Mouse (Mus musculus): Measurements from ENCODE around the gene Cops4. TPM values are rescaled to one million over a fixed set of nuclear protein-coding genes. Genes with fewer than 3 reads are reported as not detected.

Gene Cops4
- polyA plus RNA-seq, 1 experiment from 2014 or later, result 236 TPM

DNA sequence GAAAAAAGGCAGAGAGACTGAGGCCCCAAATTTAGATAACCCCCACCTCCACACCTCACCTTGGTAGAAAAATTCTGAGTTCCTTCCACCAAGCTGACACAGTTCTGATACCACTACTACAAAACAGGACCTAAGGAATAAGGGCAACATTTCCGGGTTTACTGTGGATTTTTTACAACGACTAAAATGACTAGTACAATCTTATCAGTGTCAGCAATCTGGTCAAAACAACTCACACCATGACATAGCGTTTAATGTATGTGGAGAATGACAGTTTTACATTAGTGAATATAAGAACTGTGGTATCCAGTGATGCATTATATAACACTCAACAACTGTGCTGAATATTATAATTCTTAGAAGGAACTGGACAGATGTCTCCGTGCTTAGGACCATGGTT is 16.8 kb upstream of the Cops4 start:
- peak overlapping the region; percentile 86 for H3K27ac ChIP-seq (replicated peaks)
- peaks cover 26% of the 10 kb centered on the region for H3K4me1 ChIP-seq
- 84% methylated on average over 4 of the region's 4 CpGs for WGBS
- H3K36me3 ChIP-seq (replicated peaks), result no peaks in the 10 kb centered on the region
- no peaks in the 10 kb centered on the region for H3K9me3 ChIP-seq
- H3K4me3 ChIP-seq, result peak overlapping the region; percentile 88; the same call in 1 of the 2 replicates
- no peaks in the 10 kb centered on the region for H3K27me3 ChIP-seq (replicated peaks; ENCODE audit: low read depth, poor library complexity, severe bottlenecking)
- no peak for DNase-seq (ENCODE audit: low spot score)

DNA sequence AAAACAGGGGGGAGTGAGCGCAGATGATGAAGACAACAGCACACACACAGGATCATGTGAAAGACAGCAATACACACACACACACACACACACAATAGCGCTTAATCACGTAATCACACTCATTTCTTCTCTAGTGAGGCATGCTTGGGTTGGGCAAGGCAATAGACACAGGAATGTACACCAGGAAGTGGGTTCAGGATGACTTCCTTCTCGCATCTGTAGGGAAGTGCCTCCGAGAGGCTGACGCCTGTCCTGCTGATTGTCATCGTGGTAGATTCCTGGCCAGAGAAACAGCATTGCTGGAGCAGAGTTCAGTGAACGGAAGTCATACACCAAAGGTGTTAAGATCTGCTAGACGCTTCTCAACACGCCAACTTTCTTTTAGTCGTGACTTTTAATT is 8.9 kb upstream of the Cops4 start:
- Histone ChIP-seq H3K27me3 (replicated peaks; ENCODE audit: low read depth, poor library complexity, severe bottlenecking) (no peaks in the 10 kb centered on the region), H3K9me3 (no peaks in the 10 kb centered on the region), H3K4me1 (no peaks in the 10 kb centered on the region), H3K36me3 (replicated peaks) (no peaks in the 10 kb centered on the region), H3K4me3 (no peak overlapping the region), H3K27ac (replicated peaks) (no peak overlapping the region)
- DNase-seq (ENCODE audit: low spot score), result no peak
- WGBS, result 74% methylated on average over 11 of the region's 11 CpGs

DNA sequence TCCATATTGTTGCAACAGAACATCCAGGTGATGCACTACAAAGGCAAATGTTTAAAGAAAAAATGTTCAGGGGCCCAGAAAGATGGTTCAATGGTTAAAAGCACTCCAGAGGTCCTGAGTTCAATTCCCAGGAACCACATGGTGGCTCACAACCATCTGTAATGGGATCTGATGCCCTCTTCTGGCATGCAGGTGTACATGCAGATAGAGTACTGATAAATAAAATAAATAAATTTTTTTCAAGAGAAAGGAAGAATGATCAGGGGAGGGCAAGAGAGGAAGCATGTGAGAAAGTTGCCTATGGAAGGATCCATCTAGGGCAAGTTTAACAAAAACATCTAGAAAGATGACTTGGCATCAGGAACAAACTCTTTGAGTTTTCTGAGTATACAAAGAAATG is 5.5 kb upstream of the Cops4 start:
- Histone ChIP-seq H3K36me3 (replicated peaks) (no peaks in the 10 kb centered on the region), H3K4me1 (peaks cover 3% of the 10 kb centered on the region; the same call in 1 of the 2 replicates), H3K27ac (replicated peaks) (no peak overlapping the region), H3K27me3 (replicated peaks; ENCODE audit: low read depth, poor library complexity, severe bottlenecking) (no peaks in the 10 kb centered on the region), H3K9me3 (no peaks in the 10 kb centered on the region), H3K4me3 (no peak overlapping the region)
- DNase-seq (ENCODE audit: low spot score), result no peak

- WGBS, result 12% methylated on average over 5 of the region's 5 CpGs
- Histone ChIP-seq H3K9me3 (no peaks in the 10 kb centered on the region), H3K27me3 (replicated peaks; ENCODE audit: low read depth, poor library complexity, severe bottlenecking) (no peaks in the 10 kb centered on the region), H3K27ac (replicated peaks) (peak overlapping the region; percentile 93), H3K4me1 (peaks cover 20% of the 10 kb centered on the region), H3K4me3 (peak overlapping the region; percentile 85), H3K36me3 (replicated peaks) (peaks cover 23% of the 10 kb centered on the region)
- peak; percentile 19 for DNase-seq (ENCODE audit: low spot score)
Measured at GRCm38 (mm10) chr5:100519027-100519411, 910 bp downstream of the Cops4 start.

DNA sequence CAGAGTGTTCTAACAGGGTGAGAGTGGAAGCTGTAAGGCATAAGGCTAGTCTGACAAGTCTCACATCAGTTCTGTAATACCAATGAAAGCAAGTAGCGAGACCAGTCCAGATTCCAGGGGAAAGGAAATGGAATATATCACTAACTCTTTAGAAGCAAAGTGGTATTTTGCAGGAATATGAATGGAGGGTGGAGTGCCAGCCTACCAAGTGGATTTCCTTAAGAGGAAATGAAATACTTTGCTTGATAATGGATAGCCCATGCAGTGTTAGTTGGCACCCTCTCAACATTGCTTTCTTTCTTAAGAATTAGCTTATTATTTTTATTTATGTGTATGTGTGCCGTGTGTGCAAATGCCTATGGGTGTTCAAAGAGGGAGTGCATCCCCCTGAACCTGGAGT is 2.1 kb downstream of the Cops4 start:
- Histone ChIP-seq H3K27me3 (replicated peaks; ENCODE audit: low read depth, poor library complexity, severe bottlenecking) (no peaks in the 10 kb centered on the region), H3K36me3 (replicated peaks) (peaks cover 36% of the 10 kb centered on the region), H3K4me1 (peaks cover 20% of the 10 kb centered on the region), H3K27ac (replicated peaks) (no peak overlapping the region), H3K9me3 (no peaks in the 10 kb centered on the region), H3K4me3 (peak overlapping the region; percentile 85)
- WGBS, result 92% methylated on average over 2 of the region's 2 CpGs
- DNase-seq (ENCODE audit: low spot score), result no peak

- Histone ChIP-seq H3K9me3 (no peaks in the 10 kb centered on the region), H3K27ac (replicated peaks) (no peak overlapping the region), H3K36me3 (replicated peaks) (peaks cover 51% of the 10 kb centered on the region), H3K4me3 (no peak overlapping the region), H3K27me3 (replicated peaks; ENCODE audit: low read depth, poor library complexity, severe bottlenecking) (no peaks in the 10 kb centered on the region), H3K4me1 (peaks cover 16% of the 10 kb centered on the region)
- no peak for DNase-seq (ENCODE audit: low spot score)
- WGBS, result 92% methylated on average over 1 of the region's 1 CpGs
Measured at GRCm38 (mm10) chr5:100523331-100523730, 5.2 kb downstream of the Cops4 start.

DNA sequence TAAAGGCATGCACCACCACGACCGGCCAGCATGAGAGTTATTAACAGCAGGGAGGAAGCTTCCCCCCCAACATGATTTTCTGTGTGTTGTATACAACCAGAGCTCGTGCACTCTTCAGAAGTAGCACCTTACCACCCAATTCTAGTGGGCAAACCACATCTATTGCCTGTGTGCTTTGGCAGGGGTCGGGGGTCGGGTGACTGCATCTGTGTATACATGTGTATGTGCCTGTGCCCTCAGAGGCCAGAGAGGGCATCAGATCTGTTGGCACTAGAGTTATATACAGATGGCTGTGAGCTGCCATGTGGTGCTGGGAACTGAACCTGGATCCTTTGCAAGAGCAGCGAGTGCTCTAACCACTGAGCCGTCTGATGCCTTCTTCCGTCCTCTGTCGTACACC is 6.8 kb downstream of the Cops4 start:
- no peak for DNase-seq (ENCODE audit: low spot score)
- Histone ChIP-seq H3K4me1 (peaks cover 6% of the 10 kb centered on the region), H3K9me3 (no peaks in the 10 kb centered on the region), H3K4me3 (no peak overlapping the region), H3K27ac (replicated peaks) (no peak overlapping the region), H3K27me3 (replicated peaks; ENCODE audit: low read depth, poor library complexity, severe bottlenecking) (no peaks in the 10 kb centered on the region), H3K36me3 (replicated peaks) (peaks cover 67% of the 10 kb centered on the region)
- 94% methylated on average over 9 of the region's 9 CpGs for WGBS

DNA sequence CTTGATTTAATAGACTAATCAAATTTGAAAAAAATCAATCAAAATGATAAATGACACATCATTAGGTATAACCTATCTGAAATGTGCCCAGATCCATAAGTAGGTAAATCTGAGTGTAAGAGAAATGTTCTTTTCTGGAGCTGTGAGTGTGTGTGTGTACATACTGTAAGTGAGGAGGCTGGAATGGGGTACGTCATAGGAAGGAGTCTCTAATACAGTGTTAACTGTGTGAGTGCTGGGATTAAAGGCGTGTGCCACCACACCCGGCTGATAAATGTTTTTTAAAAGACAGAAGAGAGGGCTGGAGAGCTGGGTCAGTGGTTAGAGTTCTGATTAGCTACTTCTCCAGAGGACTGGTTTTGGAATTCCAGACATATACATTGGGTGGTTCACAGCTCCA is 7.5 kb downstream of the Cops4 start:
- Histone ChIP-seq H3K27ac (replicated peaks) (no peak overlapping the region), H3K36me3 (replicated peaks) (peaks cover 73% of the 10 kb centered on the region), H3K27me3 (replicated peaks; ENCODE audit: low read depth, poor library complexity, severe bottlenecking) (no peaks in the 10 kb centered on the region), H3K4me3 (no peak overlapping the region), H3K4me1 (no peaks in the 10 kb centered on the region), H3K9me3 (no peaks in the 10 kb centered on the region)
- 93% methylated on average over 3 of the region's 3 CpGs for WGBS
- DNase-seq (ENCODE audit: low spot score), result no peak

DNA sequence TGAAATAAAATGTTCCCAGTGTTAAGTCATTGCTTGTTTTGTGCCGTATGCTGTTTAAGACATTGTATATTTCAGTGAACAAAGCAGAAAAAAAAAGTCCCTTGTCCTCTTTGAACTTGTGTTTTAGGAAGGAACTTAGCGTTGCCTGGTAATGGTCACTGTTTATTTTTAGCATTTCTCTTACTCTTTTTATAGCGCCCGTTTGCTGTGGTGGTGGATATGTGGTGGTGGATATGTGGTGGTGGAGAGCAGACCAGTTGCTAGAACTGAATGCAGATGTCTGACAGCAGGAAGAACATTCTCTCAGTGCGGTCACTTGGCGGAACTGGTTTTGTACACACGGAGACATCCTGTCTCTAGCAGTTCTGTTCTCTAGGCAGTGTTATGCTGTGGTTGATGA is 8.1 kb downstream of the Cops4 start:
- 92% methylated on average over 7 of the region's 7 CpGs for WGBS
- Histone ChIP-seq H3K27me3 (replicated peaks; ENCODE audit: low read depth, poor library complexity, severe bottlenecking) (no peaks in the 10 kb centered on the region), H3K36me3 (replicated peaks) (peaks cover 75% of the 10 kb centered on the region), H3K9me3 (no peaks in the 10 kb centered on the region), H3K4me3 (no peak overlapping the region), H3K27ac (replicated peaks) (no peak overlapping the region), H3K4me1 (no peaks in the 10 kb centered on the region)
- DNase-seq (ENCODE audit: low spot score), result no peak

- WGBS, result 86% methylated on average over 7 of the region's 7 CpGs
- no peaks in the 10 kb centered on the region for H3K27me3 ChIP-seq (replicated peaks; ENCODE audit: low read depth, poor library complexity, severe bottlenecking)
- H3K36me3 ChIP-seq (replicated peaks), result peaks cover 94% of the 10 kb centered on the region
- H3K27ac ChIP-seq (replicated peaks), result no peak overlapping the region
- DNase-seq (ENCODE audit: low spot score), result no peak
- H3K4me3 ChIP-seq, result no peak overlapping the region
- H3K4me1 ChIP-seq, result no peaks in the 10 kb centered on the region
- H3K9me3 ChIP-seq, result no peaks in the 10 kb centered on the region
Measured at GRCm38 (mm10) chr5:100535826-100536225, 17.7 kb downstream of the Cops4 start.

GRCm38 (mm10) chr5:100536638-100537037 is 18.5 kb downstream of the Cops4 start:
- H3K36me3 ChIP-seq (replicated peaks), result peaks cover 94% of the 10 kb centered on the region
- WGBS, result 86% methylated on average over 3 of the region's 3 CpGs
- H3K4me3 ChIP-seq, result no peak overlapping the region
- no peaks in the 10 kb centered on the region for H3K4me1 ChIP-seq
- H3K9me3 ChIP-seq, result no peaks in the 10 kb centered on the region
- no peaks in the 10 kb centered on the region for H3K27me3 ChIP-seq (replicated peaks; ENCODE audit: low read depth, poor library complexity, severe bottlenecking)
- H3K27ac ChIP-seq (replicated peaks), result no peak overlapping the region
- DNase-seq (ENCODE audit: low spot score), result no peak

DNA sequence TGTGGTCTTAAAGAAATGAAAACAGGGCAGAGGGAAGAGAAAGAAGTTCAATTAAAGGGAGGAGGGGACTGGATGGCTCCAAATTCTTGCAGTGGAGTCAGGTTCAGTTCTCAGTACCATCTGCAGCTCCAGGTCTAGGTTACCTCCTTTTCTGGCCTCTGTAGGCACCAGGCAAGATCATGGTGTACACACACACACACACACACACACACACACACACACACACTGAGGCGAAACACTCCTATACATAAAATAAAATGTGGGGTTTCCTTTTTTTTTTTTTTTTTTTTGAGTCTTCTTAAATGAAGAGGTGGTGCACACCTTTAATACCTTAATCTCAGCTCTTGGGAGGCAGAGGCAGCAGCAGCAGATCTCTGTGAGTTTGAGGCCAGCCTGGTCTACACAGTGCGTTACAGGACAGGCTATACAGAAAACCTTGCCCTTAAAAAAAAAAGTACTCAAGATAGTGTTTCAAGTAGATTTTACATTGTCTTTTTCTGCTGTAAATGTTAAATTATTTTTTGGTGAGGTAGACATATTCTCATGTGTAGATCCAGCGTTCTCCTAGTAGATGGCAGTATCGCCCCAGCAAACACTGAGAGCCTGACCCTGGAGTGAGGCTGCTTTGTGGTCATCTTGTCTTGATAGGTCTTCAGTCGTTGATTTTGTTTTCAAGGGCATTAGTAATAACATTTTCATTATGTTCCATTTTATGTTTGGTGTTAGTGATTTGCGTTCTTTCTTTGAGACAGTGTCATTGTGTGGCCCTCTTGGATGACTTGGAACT is 28.4 kb downstream of the Cops4 start:
- Histone ChIP-seq H3K4me3 (no peak overlapping the region), H3K27ac (replicated peaks) (no peak overlapping the region), H3K4me1 (no peaks in the 10 kb centered on the region), H3K36me3 (replicated peaks) (peaks cover 88% of the 10 kb centered on the region), H3K9me3 (no peaks in the 10 kb centered on the region), H3K27me3 (replicated peaks; ENCODE audit: low read depth, poor library complexity, severe bottlenecking) (no peaks in the 10 kb centered on the region)
- DNase-seq (ENCODE audit: low spot score), result no peak
- WGBS, result 93% methylated on average over 6 of the region's 6 CpGs

GRCm38 (mm10) chr5:100548236-100548635 is 30.1 kb downstream of the Cops4 start:
- WGBS, result 89% methylated on average over 2 of the region's 2 CpGs
- H3K27me3 ChIP-seq (replicated peaks; ENCODE audit: low read depth, poor library complexity, severe bottlenecking), result no peaks in the 10 kb centered on the region
- H3K27ac ChIP-seq (replicated peaks), result no peak overlapping the region
- H3K36me3 ChIP-seq (replicated peaks), result peaks cover 71% of the 10 kb centered on the region
- H3K4me3 ChIP-seq, result no peak overlapping the region
- H3K9me3 ChIP-seq, result no peaks in the 10 kb centered on the region
- no peaks in the 10 kb centered on the region for H3K4me1 ChIP-seq
- DNase-seq (ENCODE audit: low spot score), result no peak
